Mouse (Mus musculus) left cerebral cortex, postnatal 14 days (tissue): ENCODE data around the gene Mybpc3. TPM values are rescaled to one million over a fixed set of nuclear protein-coding genes. Genes with fewer than 3 reads are reported as not detected.

ENCODE experiments used
- DNase-seq, 2 experiments: peaks; one replicate each; pipeline ENCODE4 v3.0.0; 2021 to 2022; ENCODE audit warnings: low spot score in 2 of 2, mixed read lengths in 1 of 2
- intact Hi-C: fragments of 180-260 bp; cut with DNase I; formaldehyde crosslinking; loops from one replicate; pipeline ENCODE4 v1.15.1; 2025
- long read RNA-seq, 2 experiments: library from polyadenylated mRNA; stranded (forward); transcript quantifications; one replicate each; pipeline ENCODE4 v2.0.0; 2021
- total RNA-seq, 2 experiments: library from RNA; stranded (reverse); gene quantifications; 2 replicates each; pipeline ENCODE4 v1.2.3; 2021

The Mybpc3 gene
- total RNA-seq: 1 to 10 TPM in 1 of 2 experiments, under 1 TPM in 1; 0.91 to 1.8 TPM
- long read RNA-seq, experiment 1, partial matches to known transcripts: 1 of 1 reads
- long read RNA-seq, experiment 1, other reads (novel, unspliced or antisense): 0 of 1 reads
- long read RNA-seq, experiment 2, partial matches to known transcripts: 2 of 6 reads
- long read RNA-seq, experiment 2, other reads (novel, unspliced or antisense): 4 of 6 reads

- intact Hi-C loops: loop anchor here (10.0 kb wide), 1 partner anchor 117 kb away; the partner anchor contains the start of gene Ddb2
- DNase-seq: no peak
These were observed at the start of gene Mybpc3 for GRCm38 (mm10) chr2:91117585-91118275. Mybpc3 (plus strand) TSS chr2:91118144.

- DNase-seq: no peak
- intact Hi-C loops: no loop called here
These were observed 49.6 kb upstream of the Mybpc3 start for GRCm38 (mm10) chr2:91068162-91068871.

GRCm38 (mm10) chr2:91068872-91069165 lies 49.1 kb upstream of the Mybpc3 start:
- DNase-seq: no peak
- intact Hi-C loops: no loop called here

GRCm38 (mm10) chr2:91069306-91070000 lies 48.5 kb upstream of the Mybpc3 start:
- DNase-seq: no peak
- intact Hi-C loops: no loop called here

- intact Hi-C loops: loop anchor here (1.0 kb wide), 1 partner anchor 31 kb away; no protein-coding TSS in a partner anchor
These were observed 47.7 kb upstream of the Mybpc3 start, which contains the start of gene Slc39a13 for GRCm38 (mm10) chr2:91070076-91070800. Slc39a13 (minus strand) TSS chr2:91070417.

GRCm38 (mm10) chr2:91071059-91071458 lies 46.9 kb upstream of the Mybpc3 start:
- intact Hi-C loops: no loop called here

More at GRCm38 (mm10) chr2:91070076-91070800, 47.7 kb upstream of the Mybpc3 start, which contains the start of gene Slc39a13:
- DNase-seq: peak; percentile 96 to 97

GRCm38 (mm10) chr2:91072092-91072491 lies 45.9 kb upstream of the Mybpc3 start:
- DNase-seq: no peak
- intact Hi-C loops: no loop called here

More at GRCm38 (mm10) chr2:91071059-91071458, 46.9 kb upstream of the Mybpc3 start:
- DNase-seq: no peak

GRCm38 (mm10) chr2:91077957-91078313 lies 40.0 kb upstream of the Mybpc3 start:
- no peak for DNase-seq
- intact Hi-C loops: no loop called here

GRCm38 (mm10) chr2:91078314-91079025 lies 39.5 kb upstream of the Mybpc3 start:
- intact Hi-C loops: no loop called here
- no peak for DNase-seq

- intact Hi-C loops: no loop called here
- no peak for DNase-seq
These were observed 38.9 kb upstream of the Mybpc3 start for GRCm38 (mm10) chr2:91079026-91079384.

- DNase-seq: no peak
These were observed 37.0 kb upstream of the Mybpc3 start for GRCm38 (mm10) chr2:91080784-91081513.

GRCm38 (mm10) chr2:91081775-91082695 lies 35.9 kb upstream of the Mybpc3 start, which contains the start of gene Spi1:
Spi1 (plus strand) TSS chr2:91082390.
- no peak for DNase-seq
- intact Hi-C loops: no loop called here

More at GRCm38 (mm10) chr2:91080784-91081513, 37.0 kb upstream of the Mybpc3 start:
- intact Hi-C loops: no loop called here

GRCm38 (mm10) chr2:91082844-91083243 lies 35.1 kb upstream of the Mybpc3 start:
- peak in 1 of 2 experiments; percentile 52 for DNase-seq
- intact Hi-C loops: no loop called here

- intact Hi-C loops: no loop called here
- no peak for DNase-seq
These were observed 34.5 kb upstream of the Mybpc3 start for GRCm38 (mm10) chr2:91083366-91083940.

GRCm38 (mm10) chr2:91084179-91084820 lies 33.6 kb upstream of the Mybpc3 start:
- intact Hi-C loops: no loop called here
- DNase-seq: no peak
